Mouse (Mus musculus): ENCODE results near the gene Cela3b. TPM values are rescaled to one million over a fixed set of nuclear protein-coding genes. Genes with fewer than 3 reads are reported as not detected.

Cela3b gene
- polyA plus RNA-seq, 1 experiment from 2014 or later = 0.42 TPM

DNA sequence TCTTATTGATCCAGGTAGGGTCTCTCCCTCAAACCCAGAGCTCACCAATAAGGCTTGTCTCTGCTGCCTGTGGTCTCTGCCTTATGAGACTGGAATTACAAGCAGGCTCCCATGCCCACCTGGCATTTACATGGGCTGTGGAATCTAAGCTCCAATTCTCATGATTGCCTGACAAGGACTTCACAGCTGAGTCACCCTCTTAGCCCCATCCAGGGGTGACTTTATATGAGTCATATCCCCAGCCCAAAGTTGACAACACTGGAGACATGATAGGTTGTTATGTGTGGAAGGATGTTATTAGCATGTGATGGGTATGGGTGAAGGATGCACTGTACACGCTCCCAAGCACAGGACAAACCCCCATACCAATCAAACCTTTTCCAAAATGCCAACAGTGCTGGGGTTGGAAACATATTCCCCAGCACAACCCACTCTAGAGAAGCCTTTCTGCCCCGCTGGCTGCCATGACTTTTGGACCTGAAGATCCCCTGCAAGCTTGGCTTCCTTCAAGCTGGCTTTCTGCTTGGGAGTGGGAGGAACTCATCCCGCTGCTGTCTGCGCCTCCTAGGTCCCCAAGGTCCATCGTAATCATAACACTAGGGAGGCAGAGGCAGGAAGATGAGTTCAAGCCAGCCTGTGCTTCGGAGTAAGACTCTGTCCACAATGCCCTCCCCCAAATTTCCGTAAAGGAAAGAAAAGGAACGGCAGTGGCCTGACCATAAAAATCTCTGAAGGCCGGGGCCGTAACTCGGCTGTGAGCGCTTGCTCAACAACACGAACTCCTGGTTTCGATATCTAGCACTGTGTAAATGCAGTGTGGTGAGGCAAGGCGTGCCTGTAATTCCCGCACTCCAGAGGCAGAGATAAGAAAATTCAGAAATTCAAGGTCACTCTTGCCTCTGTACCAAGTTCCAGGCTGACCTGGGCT lies 58.5 kb downstream of the Cela3b start:
- Histone ChIP-seq H3K4me3 (ENCODE audit: low read depth, low read length) (no peak overlapping the region), H3K9me3 (ENCODE audit: low read length) (no peaks in the 10 kb centered on the region), H3K4me1 (ENCODE audit: insufficient read depth) (peaks cover 29% of the 10 kb centered on the region), H3K27me3 (ENCODE audit: insufficient read depth, low read length) (no peaks in the 10 kb centered on the region), H3K9ac (replicated peaks) (peak overlapping the region; percentile 46), H3K4me2 (ENCODE audit: low read depth, low read length) (peak overlapping the region; percentile 55), H3K36me3 (replicated peaks; ENCODE audit: insufficient read depth, low read length) (no peaks in the 10 kb centered on the region), H3K27ac (ENCODE audit: low read depth) (peak overlapping the region; percentile 51)
- DNase-seq (no peak), ATAC-seq (peak; percentile 55)
- TF ChIP-seq CTCF (IDR thresholded peaks at IDR 0.05; ENCODE audit: low read depth) (no peak), EP300 (IDR thresholded peaks at IDR 0.05; ENCODE audit: low read depth) (no peak)
- WGBS (ENCODE audit: insufficient replicate concordance) = 58% methylated on average over 16 of the region's 16 CpGs

Other genes starting within 250 kb of the Cela3b start
- gene Wnt4, start 153.1 kb downstream of the Cela3b start, polyA plus RNA-seq (2015; fragmentation: Nextera tagmentation; extraction: Ambion mirVana) = 5.1 and 5.7 TPM in 2 replicates
- 216 and 227 TPM in 2 replicates for gene Cdc42, start 72.8 kb downstream of the Cela3b start, polyA plus RNA-seq (2015; fragmentation: Nextera tagmentation; extraction: Ambion mirVana)
- gene Cela3a, start 20.7 kb downstream of the Cela3b start, polyA plus RNA-seq (2015; fragmentation: Nextera tagmentation; extraction: Ambion mirVana) = not detected in 2 replicates
- not detected in 2 replicates for gene 1700013G24Rik, start 22.7 kb upstream of the Cela3b start, polyA plus RNA-seq (2015; fragmentation: Nextera tagmentation; extraction: Ambion mirVana)
- 5.1 TPM in 2 replicates for gene Hspg2, start 38.2 kb upstream of the Cela3b start, polyA plus RNA-seq (2015; fragmentation: Nextera tagmentation; extraction: Ambion mirVana)
- not detected in 2 replicates for gene Ldlrad2, start 144.0 kb upstream of the Cela3b start, polyA plus RNA-seq (2015; fragmentation: Nextera tagmentation; extraction: Ambion mirVana)
- gene Usp48, start 163.2 kb upstream of the Cela3b start, polyA plus RNA-seq (2015; fragmentation: Nextera tagmentation; extraction: Ambion mirVana) = 23.3 and 28.4 TPM in 2 replicates
- gene Rap1gap, start 234.2 kb upstream of the Cela3b start, polyA plus RNA-seq (2015; fragmentation: Nextera tagmentation; extraction: Ambion mirVana) = 12.8 and 15.6 TPM in 2 replicates